Mouse (Mus musculus): ENCODE results near the gene Akap8.

DNA sequence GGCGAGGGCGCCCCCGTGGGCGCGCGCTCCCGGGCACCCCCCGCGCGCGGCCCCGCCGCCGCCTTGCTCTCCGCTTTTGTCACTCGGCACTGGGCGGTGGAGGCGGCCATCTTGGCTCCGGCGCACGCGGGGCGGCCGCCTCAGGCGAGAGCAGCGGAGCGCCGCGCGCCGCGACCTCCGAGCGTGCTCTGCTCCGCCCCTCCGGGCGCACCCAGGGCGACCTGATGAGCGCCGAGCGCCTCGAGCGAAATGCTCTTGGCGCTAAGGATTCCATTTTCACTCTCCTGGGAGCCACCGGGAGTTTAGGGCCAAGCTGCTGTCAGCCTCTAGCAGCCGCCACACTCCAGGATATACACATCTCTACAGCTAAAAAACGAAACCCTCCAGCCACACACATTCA, 43.3 kb upstream of the Akap8 start:
- TF ChIP-seq CTCF (IDR thresholded peaks at IDR 0.05; ENCODE audit: insufficient read depth, low read length) = no peak
- TF ChIP-seq POLR2A (IDR thresholded peaks at IDR 0.05; ENCODE audit: borderline replicate concordance, extremely low read depth, low read depth, low read length) = no peak

Data from lung, adult 2 months (tissue).